Mouse (Mus musculus): ENCODE results near the gene Vti1b.

Gene Vti1b

DNA sequence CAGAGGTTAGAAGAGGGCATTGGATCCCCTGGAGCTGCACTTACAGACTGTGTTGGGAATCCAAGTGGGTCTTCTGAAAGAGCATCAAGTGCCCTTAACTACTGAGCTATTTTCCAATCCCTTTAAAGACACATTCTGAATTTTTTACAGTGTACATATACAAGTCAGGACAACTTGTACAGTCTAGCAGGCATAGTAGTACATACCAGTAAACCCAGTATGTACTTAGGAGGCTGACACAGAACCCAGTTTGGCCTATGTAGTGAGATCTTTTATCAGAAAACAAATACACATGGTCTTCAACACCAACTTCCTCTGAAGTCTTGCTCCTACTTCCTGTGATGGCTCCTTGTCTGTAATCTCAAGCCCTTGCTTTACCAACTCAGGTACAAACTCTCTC is 33.5 kb downstream of the Vti1b start:
- no peak for DNase-seq (ENCODE audit: low spot score in 2 of 2)

DNA sequence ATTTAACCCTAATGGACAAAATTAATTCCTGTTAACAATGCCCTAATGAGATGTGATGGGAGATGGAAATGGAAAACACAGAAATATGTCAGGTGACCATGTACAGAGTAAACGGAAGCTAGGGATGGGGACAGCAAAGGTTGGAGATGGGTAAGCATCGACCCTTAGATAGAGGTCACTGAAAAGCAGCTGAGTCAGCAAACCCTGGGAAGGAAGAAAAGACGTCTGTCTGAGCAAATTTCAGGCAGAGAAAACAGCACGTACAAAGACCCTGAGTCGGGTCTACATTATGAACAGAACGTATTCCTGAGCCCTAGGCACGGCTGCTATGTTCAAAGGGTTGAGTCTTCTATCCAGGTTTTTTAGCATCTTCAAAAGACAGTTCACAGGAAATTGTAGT is 35.5 kb downstream of the Vti1b start:
- DNase-seq (ENCODE audit: low spot score in 2 of 2): no peak

DNA sequence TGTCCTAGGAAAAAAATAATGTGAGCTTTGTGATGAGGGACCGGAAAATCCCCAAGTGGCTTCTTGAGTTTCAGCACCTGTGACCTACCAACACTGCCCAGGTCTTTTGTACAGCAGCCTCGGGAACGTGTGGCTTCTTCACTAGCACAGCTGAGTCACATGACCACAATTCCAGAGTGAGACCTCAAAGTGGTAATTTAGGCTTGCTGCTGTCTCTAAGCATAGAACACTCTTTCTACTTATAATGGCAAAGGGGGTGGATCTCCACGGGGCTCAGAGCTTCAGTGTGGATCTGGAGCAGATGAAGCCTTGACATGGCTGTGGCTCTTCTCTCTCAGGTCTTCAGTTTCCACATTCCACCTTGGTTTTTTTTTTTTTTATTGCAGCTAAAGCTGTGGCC is 37.4 kb downstream of the Vti1b start:
- DNase-seq (ENCODE audit: low spot score in 2 of 2): no peak

DNA sequence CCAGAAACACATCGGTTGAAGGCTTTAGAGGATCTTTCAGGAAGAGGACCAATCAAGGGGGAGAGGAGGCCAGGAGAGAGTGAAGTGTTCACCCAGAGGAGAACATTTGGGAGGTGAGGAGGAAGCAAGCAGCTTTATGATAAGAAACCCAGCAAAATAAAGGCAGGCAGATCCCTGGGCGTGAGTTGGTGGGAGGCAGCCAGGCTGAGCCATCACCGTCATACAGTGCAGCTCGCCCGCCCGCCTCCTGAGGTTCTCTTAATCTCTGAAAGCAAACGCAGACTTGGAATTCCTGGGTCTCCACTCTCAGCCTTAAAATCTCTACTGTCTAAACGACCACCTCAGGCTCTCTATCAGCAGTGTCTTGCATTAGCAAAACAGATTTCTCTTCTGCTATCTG is 37.8 kb downstream of the Vti1b start:
- DNase-seq (ENCODE audit: low spot score in 2 of 2): no peak

DNA sequence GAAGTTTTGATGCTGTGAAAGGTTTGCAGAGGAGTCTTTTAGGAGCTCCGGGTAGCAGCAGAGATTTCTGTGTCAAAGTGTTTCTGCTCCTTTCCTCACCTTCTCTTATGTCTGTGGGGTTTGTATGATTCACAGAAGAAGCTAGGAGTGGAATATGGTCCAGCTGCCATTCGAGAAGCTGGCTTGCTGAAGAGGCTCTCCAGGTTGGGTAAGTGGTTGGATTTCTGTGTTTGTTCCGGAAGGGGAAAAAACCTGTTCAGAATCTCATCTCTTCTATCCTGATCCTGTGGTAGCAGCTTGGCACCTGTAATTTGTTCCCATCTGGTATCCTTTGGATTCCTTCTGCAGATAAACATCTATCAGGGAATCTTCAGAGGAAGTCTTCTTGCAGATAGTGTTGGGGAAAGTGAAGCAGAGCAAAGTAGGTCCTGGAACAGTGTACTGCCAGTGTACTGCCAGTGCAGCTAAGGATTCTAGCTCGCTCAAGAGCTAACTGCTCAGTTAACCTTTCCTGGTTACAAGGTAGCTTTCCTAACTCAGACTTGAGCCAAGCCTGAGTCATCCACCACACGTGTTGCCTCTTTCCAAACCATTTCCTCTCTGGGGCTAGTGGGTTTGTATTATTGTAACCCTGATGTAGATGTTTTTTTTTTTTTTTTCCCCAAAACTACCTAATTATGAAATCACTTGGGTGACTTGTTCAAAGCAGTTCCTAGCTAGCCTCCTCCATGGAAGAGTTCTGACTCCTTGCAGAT is 40.6 kb downstream of the Vti1b start:
- DNase-seq (ENCODE audit: low spot score in 2 of 2): no peak

DNA sequence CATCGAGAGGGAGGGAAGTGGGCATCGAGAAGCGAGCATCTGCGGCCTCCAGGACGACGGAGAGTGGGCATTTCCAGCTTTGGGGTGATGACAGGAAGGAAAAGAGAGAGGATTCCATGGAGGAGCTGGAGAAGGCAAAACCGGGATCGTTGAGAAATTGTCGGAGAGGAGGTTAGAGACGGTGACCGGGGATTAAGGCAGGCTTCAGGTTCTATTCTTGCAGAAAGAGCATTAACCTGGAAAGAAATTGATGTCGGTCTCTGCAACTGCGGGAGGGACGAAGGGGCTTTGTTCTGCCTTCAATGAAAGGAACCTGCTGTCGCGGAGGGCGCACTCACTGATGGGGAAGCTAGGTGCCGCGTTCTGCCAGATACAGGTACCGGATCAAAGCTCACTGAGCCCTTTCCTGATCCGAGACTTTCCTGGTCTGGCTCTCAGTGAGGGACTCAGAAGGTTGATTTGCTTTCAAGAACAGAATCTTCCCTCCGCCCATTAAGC is 41.2 kb downstream of the Vti1b start:
- DNase-seq (ENCODE audit: low spot score in 2 of 2): no peak

DNA sequence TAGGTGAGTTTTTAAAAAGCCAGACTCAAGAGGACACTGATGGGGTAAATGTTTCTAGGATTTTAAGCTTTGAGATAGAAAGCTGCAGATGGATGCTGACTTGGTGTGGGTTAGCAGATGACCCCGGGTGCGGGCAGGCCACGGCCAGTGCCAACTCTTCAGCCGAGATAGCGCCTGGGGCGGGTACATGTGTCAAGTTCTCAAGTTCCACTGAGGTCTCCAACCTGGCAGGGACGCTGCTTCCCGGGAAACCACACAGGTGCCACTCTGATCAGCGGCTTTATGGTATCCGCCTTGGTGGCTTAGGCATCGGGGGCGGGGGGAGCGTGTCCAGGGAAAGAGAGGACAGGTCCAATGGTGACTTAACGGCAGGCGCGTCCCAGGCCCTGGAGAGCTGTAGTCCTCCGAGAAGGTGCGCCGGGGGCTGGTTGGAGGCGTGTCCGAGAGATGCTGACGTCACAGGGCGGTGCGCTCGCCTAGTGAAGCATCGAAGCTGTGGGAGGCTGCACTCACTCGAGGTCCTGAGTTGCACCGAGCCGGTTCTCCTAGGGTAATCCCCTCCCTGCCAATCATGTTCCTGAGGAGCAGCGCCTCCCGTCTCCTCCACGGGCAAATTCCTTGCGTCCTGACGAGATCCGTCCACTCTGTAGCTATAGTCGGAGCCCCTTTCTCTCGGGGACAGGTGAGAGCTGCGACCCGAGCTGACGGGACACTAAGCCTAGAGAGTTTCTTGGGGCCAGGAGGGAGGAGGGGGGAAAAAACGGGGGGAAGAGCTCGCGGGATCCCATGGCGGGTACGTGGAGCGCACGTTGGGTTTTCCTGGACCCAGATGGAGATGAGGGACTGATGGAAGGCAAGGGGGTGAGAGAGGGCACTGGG is 41.9 kb downstream of the Vti1b start, which contains the start of gene Arg2:
TSS of gene Arg2 (plus strand) at position 479 of the 879 bp plus-strand sequence.
- peak; percentile 60 to 83 for DNase-seq (ENCODE audit: low spot score in 2 of 2)

DNA sequence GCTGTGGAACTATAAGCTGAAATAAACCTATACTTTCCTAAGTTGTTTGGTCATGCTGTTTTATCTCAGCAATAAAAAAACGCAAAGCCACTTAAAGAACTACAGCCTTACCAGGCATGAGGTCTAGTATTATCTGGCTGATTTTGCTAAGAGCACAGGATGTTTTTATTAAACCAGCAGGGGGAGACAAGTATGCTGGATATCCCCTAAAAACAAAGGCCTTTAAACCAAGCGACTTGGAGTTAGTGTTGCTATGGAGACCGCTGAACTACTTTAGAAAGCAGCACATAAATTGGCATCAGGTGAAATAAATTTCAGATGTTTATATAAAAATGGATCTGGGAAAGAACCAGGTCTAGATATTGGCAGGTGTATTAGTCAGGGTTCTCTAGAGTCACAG is 49.6 kb downstream of the Vti1b start:
- DNase-seq (ENCODE audit: low spot score in 2 of 2): no peak

DNA sequence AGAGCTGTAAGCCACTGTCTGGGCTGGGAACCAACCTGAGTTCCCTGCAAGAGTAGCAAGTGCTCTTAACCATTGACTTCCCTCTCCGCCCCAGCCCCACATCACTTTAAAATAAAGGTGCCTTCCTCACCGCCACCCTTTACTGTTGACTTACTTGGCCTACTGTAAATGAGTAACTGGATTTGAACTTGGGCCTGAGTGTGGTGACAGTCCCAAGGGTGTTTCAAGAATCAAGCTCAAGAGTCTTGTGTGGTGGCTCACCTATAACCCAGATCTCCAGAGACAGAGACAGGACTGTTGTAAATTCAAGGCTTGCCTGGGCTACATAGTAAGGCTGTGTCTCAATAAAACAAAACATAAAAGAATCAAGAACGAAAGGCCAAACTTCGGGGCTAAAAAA is 53.5 kb downstream of the Vti1b start:
- DNase-seq (ENCODE audit: low spot score in 2 of 2): no peak
